Mouse (Mus musculus): ENCODE measurements around the gene Sqstm1.

Sqstm1 gene

GRCm38 (mm10) chr11:50210505-50211151, at the start of gene Sqstm1, which contains the start of gene Mgat4b:
TSS of gene Sqstm1 (minus strand) at chr11:50210827.
TSS of gene Mgat4b (plus strand) at chr11:50210890.
- CTCF ChIA-PET, result no interaction called here

GRCm38 (mm10) chr11:50258310-50258709, 47.7 kb upstream of the Sqstm1 start:
- CTCF ChIA-PET, result no interaction called here

GRCm38 (mm10) chr11:50256615-50257014, 46.0 kb upstream of the Sqstm1 start:
- CTCF ChIA-PET, result no interaction called here

- CTCF ChIA-PET, result interaction anchor here (0.6 kb wide), 1 partner anchor 15 kb away, joined by 4 read pairs; no protein-coding TSS in a partner anchor
These were observed 43.5 kb upstream of the Sqstm1 start for GRCm38 (mm10) chr11:50254010-50254580.

DNA sequence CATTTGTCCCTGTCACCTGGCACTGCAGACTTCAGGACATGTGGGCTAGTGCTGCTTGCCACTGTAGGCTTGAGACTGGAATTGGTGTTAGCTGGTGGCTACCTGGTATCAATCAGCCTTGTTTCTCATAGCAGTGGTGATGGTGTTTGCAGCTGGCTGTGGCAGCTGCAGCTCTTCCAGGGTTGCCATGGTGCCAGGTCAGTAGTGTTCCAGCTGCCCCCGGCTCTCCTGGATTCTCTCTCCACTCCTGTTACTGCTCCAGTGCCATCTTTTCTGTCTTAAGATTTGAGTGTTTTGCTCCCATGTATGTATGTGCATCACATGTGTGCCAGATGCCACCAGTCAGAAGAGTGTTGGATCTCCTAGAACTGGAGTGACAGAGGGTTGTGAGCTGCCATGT, 42.8 kb upstream of the Sqstm1 start:
- CTCF ChIA-PET, result no interaction called here

- CTCF ChIA-PET, result no interaction called here
These were observed 42.1 kb upstream of the Sqstm1 start for GRCm38 (mm10) chr11:50252684-50253265.

- CTCF ChIA-PET, result no interaction called here
These were observed 41.5 kb upstream of the Sqstm1 start for GRCm38 (mm10) chr11:50252166-50252565.

DNA sequence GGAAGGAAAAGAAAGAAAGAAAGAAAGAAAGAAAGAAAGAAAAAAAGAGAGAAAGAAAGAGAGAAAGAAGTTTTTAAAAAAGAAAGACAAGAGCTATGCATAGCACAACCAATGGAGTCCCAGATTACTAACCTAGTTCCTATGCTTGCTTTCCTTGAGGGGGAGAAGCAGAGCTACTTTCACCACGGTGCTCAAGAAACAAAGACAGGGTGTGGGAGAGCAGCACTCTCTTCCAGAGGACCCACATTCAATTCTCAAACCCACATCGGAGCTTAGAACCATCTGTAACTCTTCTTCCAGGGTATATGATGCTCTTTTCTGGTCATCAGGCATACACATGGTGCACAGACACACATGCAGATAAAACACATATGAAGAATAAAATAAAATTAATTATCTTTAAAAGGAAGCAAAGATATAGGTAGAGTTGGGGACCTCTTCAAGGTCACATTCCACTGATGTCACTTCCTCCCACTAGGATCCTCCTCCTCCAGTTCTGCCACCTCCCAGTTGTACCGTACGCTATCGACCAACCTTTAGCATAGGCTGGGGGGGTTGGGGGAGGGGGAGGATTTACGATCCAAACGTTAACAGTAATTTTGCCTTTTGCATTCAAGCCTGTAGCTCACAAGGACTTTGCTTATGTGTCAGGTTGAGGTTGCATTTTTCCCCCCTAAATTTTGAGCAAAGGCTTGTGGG, 38.0 kb upstream of the Sqstm1 start:
- CTCF ChIA-PET, result interaction anchor here (0.7 kb wide), 1 partner anchor 40 kb away, joined by 11 read pairs; no protein-coding TSS in a partner anchor

DNA sequence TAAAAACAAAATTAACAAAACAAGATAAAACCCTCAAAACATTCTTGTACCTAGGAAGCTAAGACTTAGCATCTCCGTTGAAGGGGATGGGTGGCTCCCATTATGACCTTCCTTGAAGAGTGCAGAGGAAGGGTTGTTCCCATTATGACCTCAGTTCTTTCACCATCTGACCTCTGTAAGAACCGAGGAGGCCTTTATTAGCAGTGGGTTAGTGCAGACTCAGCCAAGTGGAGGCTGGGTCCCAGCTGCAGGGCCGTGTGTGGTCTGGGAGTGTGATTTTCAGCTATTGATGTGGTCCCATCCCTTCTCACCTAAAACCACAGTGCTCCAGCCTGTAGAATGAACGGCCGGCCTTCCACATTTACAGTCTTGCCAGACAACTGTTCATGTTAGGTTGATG, 34.6 kb upstream of the Sqstm1 start:
- CTCF ChIA-PET, result no interaction called here

DNA sequence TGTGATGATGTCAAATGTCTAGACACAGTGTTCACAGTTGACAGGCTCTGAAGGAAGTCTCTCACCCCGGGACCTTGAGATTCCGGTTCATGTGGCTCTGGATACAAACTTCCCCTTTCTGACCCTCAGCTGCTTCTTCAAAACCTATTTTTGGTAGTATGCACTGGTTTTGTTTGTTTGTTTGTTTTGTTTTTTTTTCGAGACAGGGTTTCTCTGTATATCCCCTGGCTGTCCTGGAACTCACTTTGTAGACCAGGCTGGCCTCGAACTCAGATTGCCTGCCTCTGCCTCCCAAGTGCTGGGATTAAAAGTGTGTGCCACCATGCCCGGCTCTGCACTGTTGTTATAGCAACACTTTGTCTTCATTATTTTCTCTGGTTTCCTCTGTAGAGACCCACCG, 33.3 kb upstream of the Sqstm1 start:
- CTCF ChIA-PET, result interaction anchor here (1.3 kb wide), 1 partner anchor 83 kb away, joined by 3 read pairs; no protein-coding TSS in a partner anchor

DNA sequence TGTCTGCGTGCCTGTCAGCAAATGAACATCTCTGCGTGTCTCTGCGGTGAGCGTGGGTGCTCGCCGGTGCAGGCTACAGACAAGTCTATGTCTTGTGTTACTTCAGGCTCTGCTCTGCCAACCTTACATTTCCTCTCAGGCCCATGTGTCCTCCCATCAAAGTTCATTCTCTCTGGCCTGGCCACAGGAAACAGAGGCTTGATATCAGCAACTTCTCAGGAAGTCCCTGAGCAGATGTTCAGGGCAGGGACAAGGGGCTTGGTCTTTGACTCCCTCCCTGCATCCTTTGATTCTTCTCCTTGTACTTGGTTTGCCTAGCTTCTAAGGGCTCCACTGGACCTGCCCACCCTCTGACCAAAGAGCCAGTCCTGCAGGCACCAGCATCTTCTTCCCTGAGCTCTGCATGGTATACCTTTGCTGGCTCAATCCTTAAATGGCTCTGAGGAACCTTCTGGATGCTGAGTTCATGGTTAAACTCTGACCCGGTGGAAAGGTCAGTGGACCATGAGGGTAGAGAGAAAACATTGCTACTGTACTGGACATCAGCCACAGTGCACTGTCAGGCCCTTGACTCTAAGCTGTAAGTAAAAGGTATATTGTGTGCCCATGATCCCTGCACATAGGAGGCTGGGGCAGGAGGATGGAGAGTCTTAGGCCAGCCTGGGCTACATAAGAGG, 29.7 kb upstream of the Sqstm1 start:
- CTCF ChIA-PET, result no interaction called here

- CTCF ChIA-PET, result no interaction called here
These were observed 28.5 kb upstream of the Sqstm1 start for GRCm38 (mm10) chr11:50238821-50239791.

GRCm38 (mm10) chr11:50238324-50238723, 27.7 kb upstream of the Sqstm1 start, which contains the start of gene Ltc4s:
TSS of gene Ltc4s (minus strand) at chr11:50238616.
- CTCF ChIA-PET, result no interaction called here

GRCm38 (mm10) chr11:50236937-50237835, 26.6 kb upstream of the Sqstm1 start:
- CTCF ChIA-PET, result no interaction called here

DNA sequence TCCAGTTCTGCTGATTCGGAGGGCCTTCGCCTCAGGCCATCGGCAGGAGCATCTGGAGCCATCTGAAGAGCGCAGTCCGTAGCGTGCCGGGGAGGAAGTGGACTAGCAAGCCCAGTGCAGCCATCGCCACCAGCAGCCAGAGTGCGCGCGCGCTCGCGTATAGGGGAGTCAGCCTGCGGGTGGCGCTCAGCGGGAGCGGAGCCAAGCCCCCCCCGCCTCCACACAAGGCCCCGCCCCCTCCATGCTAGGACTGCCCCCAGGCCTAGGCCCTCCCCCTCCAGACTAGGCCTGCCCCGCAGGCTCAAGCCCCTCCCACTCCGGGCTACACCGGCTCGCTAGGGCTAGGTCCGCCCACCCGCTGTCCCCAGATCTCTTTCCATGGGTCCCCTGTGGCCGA, 25.9 kb upstream of the Sqstm1 start:
- CTCF ChIA-PET, result no interaction called here

DNA sequence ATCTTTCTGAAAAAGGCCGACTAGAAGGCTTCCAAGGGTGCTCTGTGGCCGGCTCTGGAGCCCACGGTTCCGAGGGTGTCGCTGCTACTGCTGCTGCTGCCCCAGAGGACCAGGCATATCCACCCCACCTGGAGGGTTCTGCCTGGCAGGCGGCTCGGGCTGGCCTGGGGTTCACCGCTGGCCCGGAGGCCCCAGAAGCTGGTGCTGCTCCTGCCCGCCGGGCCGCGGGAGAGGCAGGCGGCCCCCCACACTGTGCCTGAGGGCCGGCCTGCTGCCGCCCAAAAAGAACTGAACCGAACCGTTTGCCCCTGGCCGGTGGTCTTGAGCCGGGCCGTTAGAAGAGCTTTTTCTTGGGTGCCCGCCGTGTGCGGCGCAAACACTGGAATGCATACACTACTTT, 24.0 kb upstream of the Sqstm1 start:
- CTCF ChIA-PET, result interaction anchor here (0.5 to 0.6 kb wide), 2 partner anchors 92 to 206 kb away, joined by 3 to 5 read pairs; no protein-coding TSS in a partner anchor

- CTCF ChIA-PET, result interaction anchor here (0.6 kb wide), 1 partner anchor 251 kb away, joined by 8 read pairs; no protein-coding TSS in a partner anchor
These were observed 23.4 kb upstream of the Sqstm1 start for GRCm38 (mm10) chr11:50233993-50234392.

DNA sequence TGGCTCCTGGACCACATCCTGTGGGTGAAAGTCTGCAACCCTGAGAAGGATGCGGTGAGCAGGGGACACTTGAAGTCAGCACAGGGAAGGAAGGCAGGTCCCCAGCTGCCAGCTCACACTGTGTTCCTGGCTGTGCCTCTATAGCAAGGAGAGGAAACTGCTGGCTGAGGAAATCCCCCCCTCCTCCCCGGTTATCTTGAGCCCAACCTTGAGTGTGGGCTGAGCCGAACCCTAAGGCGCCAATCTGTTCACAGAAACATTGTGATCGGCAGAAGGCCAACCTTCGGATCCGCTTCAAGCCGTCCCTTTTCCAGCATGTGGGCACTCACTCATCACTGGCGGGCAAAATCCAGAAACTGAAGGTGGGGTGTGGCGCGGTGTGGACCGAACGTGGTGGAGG, 22.4 kb upstream of the Sqstm1 start:
- CTCF ChIA-PET, result no interaction called here

DNA sequence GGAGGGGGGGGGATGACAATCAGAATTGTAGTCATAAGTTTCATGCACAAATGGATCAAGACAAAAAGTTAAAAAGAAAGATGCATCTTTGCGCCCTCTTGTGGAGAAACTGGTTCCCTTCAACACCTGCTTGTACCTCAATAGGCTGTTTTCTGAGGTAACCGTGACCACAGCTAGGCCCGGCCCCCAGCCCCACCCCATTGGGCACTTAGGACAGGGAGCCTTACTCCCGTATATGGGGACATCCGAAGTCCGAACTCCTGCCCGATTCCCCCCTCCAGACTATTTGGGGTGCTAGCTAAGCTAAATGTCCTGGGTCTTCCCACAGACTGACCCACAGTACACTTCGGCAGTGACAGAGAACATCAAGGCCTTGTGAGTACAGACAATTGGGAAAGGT, 20.8 kb upstream of the Sqstm1 start:
- CTCF ChIA-PET, result interaction anchor here (0.8 to 2.2 kb wide), 4 partner anchors 11 to 197 kb away, joined by 3 to 9 read pairs (median 6); no protein-coding TSS in a partner anchor

Data from spleen, embryonic (tissue).